Mouse (Mus musculus): ENCODE measurements around the gene Pqlc2. TPM values are rescaled to one million over a fixed set of nuclear protein-coding genes. Genes with fewer than 3 reads are reported as not detected.
A peak's percentile ranks its signal among the peaks of the same experiment; 100 is the strongest.

Gene Pqlc2
- polyA plus RNA-seq, 1 experiment from 2014 or later, result 13.9 TPM

DNA sequence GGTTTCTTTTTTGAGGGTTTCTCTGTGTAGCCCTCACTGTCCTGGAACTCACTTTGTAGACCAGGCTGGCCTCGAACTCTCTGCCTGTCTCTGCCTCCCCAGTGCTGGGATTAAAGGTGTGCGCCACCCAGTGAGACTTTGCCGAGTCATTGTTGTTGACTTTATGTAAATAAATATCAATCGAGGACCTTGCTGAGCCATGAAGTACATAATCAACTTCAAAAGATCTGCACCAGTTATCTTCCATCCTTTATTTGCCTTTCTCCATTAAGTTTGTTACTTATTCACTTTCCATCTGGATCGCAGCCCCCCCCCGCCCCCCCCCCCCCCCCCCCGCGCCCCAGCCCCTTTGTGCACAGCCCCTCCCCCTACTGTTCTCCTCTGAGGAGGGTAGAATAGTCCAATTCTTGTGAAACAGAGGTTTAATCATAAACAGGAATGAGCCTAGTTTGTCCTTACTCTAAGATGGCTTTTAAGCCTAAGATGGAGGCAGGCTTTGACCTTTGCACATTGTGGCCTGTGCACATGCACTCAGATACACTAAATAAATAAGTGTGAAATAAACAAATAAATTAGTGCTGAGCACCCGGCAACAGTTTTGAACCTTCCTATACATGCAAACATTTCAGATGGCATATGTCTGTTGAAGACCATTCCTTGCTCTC, 24.3 kb upstream of the Pqlc2 start:
- Histone ChIP-seq H3K27ac (peak overlapping the region; percentile 45; the same call in 1 of the 2 replicates), H3K4me1 (peaks cover 14% of the 10 kb centered on the region), H3K27me3 (peaks cover 9% of the 10 kb centered on the region), H3K36me3 (no peaks in the 10 kb centered on the region), H3K4me3 (replicated peaks) (no peak overlapping the region), H3K9me3 (replicated peaks) (no peaks in the 10 kb centered on the region), H3K4me2 (no peak overlapping the region), H3K9ac (no peak overlapping the region)
- no peak for ATAC-seq (replicated peaks; ENCODE audit: low FRiP score)
- 62% methylated on average over 6 of the region's 9 CpGs for WGBS

GRCm38 (mm10) chr4:139330605-139331004, 20.1 kb upstream of the Pqlc2 start:
- Histone ChIP-seq H3K9me3 (replicated peaks) (no peaks in the 10 kb centered on the region), H3K36me3 (no peaks in the 10 kb centered on the region), H3K27me3 (no peaks in the 10 kb centered on the region), H3K9ac (no peak overlapping the region), H3K27ac (no peak overlapping the region), H3K4me2 (peak overlapping the region; percentile 57), H3K4me1 (0 out of 2 replicates have a peak, but pooled peaks cover 8% of the 10 kb centered on the region), H3K4me3 (replicated peaks) (peak overlapping the region; percentile 31)
- peak; percentile 86; the same call in 1 of the 2 replicates for ATAC-seq (replicated peaks; ENCODE audit: low FRiP score)
- 5% methylated on average over 10 of the region's 10 CpGs for WGBS

DNA sequence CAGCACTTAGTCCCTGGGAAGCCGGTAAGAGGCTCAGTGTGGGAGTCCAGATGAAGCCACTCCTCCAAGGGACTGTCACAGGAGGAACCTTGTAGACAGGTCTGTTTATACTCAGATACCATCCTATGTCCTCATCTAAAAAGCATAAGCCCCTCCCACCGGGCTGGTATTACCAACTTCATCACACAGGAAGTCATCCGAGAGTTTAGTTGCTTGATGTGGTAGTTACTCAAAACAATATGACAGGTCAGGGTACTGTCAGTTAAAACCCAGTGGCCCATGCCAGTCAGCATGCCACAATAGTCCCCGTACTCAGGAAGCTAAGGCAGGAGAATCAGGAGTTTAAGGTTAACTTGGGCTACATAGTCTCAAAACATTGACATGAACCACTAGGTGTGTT, 9.2 kb upstream of the Pqlc2 start:
- Histone ChIP-seq H3K4me2 (no peak overlapping the region), H3K9me3 (replicated peaks) (no peaks in the 10 kb centered on the region), H3K4me1 (no peaks in the 10 kb centered on the region), H3K4me3 (replicated peaks) (no peak overlapping the region), H3K9ac (no peak overlapping the region), H3K27me3 (no peaks in the 10 kb centered on the region), H3K27ac (no peak overlapping the region), H3K36me3 (peaks cover 53% of the 10 kb centered on the region)
- 88% methylated on average over 4 of the region's 4 CpGs for WGBS
- ATAC-seq (replicated peaks; ENCODE audit: low FRiP score), result no peak

- ATAC-seq (replicated peaks; ENCODE audit: low FRiP score), result no peak
- Histone ChIP-seq H3K4me2 (no peak overlapping the region), H3K4me3 (replicated peaks) (no peak overlapping the region), H3K9me3 (replicated peaks) (no peaks in the 10 kb centered on the region), H3K27me3 (no peaks in the 10 kb centered on the region), H3K9ac (no peak overlapping the region), H3K27ac (no peak overlapping the region), H3K4me1 (no peaks in the 10 kb centered on the region; the same call in 1 of the 2 replicates), H3K36me3 (peaks cover 63% of the 10 kb centered on the region)
- 92% methylated on average over 11 of the region's 11 CpGs for WGBS
Measured at GRCm38 (mm10) chr4:139318449-139318848, 7.9 kb upstream of the Pqlc2 start.

- Histone ChIP-seq H3K4me3 (replicated peaks) (no peak overlapping the region; the same call in 1 of the 2 replicates), H3K4me1 (peaks cover 30% of the 10 kb centered on the region), H3K27ac (no peak overlapping the region), H3K4me2 (peak overlapping the region; percentile 95; the same call in 1 of the 2 replicates), H3K36me3 (peaks cover 38% of the 10 kb centered on the region), H3K9ac (no peak overlapping the region), H3K27me3 (no peaks in the 10 kb centered on the region), H3K9me3 (replicated peaks) (no peaks in the 10 kb centered on the region)
- WGBS, result 73% methylated on average over 4 of the region's 4 CpGs
- no peak for ATAC-seq (replicated peaks; ENCODE audit: low FRiP score)
Measured at GRCm38 (mm10) chr4:139312632-139313031, 2.1 kb upstream of the Pqlc2 start.

DNA sequence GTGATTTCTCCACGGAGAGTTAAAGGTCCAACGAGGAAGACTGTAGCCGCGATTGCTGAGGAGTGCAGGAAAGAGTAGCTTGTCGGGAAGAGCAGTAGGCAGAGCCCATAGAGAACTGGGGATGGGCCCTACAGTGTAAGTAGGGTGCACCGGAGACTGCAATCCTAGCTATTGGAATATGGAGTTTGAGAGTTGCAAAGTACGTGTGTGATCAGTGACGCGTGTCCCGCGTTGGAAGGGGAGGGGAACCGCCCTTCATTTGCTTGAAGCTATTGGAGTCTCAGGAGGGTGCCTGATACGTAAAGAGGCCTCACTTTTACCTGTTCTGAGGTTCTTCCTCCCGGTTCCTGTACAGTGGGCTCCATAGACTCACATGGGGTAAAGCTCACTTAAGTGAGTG, 1.2 kb upstream of the Pqlc2 start:
- 6% methylated on average over 14 of the region's 14 CpGs for WGBS

DNA sequence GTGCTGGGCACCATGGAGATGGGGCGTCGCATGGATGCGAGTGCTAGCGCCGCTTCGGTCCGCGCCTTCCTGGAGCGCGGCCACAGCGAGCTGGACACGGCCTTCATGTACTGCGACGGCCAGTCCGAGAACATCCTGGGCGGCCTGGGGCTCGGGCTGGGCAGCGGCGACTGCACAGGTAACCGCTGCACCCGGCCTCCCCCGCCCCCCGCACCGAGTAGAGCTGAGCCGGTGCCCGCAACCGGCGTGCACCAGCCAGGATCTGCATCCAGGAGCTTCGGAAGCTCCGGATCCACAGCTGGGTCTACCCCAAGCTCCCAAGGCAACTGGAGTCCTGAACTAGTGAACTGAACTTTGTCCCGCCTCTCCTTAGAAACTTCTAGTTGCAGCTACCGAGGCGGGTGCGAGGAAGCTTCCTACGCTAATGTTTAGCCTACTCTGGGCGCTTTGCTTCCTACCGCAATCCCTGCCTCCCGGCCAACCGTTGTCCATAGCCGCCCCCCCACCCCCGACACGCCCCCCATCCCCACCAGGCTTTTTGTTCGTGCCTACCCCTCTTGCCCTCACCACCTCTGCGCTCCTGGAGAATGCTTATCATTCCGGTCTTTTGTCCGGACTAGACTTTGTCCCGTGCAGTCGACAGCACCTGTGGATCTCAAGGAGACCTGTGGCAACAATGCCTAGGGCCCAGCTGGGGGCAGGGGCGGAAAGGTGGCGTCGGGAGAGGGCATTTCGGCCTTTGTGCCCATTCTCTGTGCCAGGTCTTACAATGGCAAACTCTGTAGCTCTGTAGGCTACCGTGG, 592 bp upstream of the Pqlc2 start:
- no peaks in the 10 kb centered on the region for H3K27me3 ChIP-seq
- H3K36me3 ChIP-seq, result peaks cover 28% of the 10 kb centered on the region
- peak overlapping the region; percentile 93 for H3K27ac ChIP-seq
- H3K9me3 ChIP-seq (replicated peaks), result no peaks in the 10 kb centered on the region
- H3K4me2 ChIP-seq, result peak overlapping the region; percentile 95
- peak overlapping the region; percentile 97 for H3K9ac ChIP-seq
- H3K4me1 ChIP-seq, result peaks cover 30% of the 10 kb centered on the region
- ATAC-seq (replicated peaks; ENCODE audit: low FRiP score), result peak; percentile 81; the same call in 1 of the 2 replicates
- H3K4me3 ChIP-seq (replicated peaks), result peak overlapping the region; percentile 94
- WGBS, result under 1% methylated on average over 53 of the region's 53 CpGs

More for the DNA sequence above, 1.2 kb upstream of the Pqlc2 start:
- peaks cover 28% of the 10 kb centered on the region for H3K36me3 ChIP-seq
- H3K9me3 ChIP-seq (replicated peaks), result no peaks in the 10 kb centered on the region
- ATAC-seq (replicated peaks; ENCODE audit: low FRiP score), result 0 out of 2 replicates have a peak, but pooled peaks have one; percentile 12
- H3K4me1 ChIP-seq, result peaks cover 30% of the 10 kb centered on the region
- peak overlapping the region; percentile 97 for H3K9ac ChIP-seq
- H3K27ac ChIP-seq, result peak overlapping the region; percentile 93
- H3K27me3 ChIP-seq, result no peaks in the 10 kb centered on the region
- H3K4me3 ChIP-seq (replicated peaks), result peak overlapping the region; percentile 94
- H3K4me2 ChIP-seq, result peak overlapping the region; percentile 95

DNA sequence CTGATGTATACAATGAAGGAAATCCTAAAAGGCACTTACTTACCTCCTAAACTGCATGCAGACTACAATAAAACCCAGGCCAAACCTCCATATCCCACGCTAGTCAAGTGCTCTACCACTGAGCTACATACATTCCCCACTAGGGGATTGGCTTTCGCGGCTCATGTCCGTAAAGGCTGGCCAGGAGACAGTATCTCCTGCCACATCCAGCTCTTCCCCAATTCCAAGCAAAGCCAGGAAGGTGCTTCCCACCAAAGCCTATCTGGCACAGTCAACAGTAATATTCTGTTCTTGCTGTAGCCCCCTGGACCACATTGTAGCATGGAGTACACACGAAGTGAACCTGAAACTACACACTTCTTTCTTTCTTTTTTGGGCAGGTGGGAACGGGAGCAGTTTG, 857 bp downstream of the Pqlc2 start:
- peaks cover 19% of the 10 kb centered on the region for H3K36me3 ChIP-seq
- H3K27me3 ChIP-seq, result no peaks in the 10 kb centered on the region
- ATAC-seq (replicated peaks; ENCODE audit: low FRiP score), result no peak
- H3K4me3 ChIP-seq (replicated peaks), result peak overlapping the region; percentile 94
- peak overlapping the region; percentile 95 for H3K4me2 ChIP-seq
- WGBS, result 22% methylated on average over 6 of the region's 6 CpGs
- H3K4me1 ChIP-seq, result peaks cover 30% of the 10 kb centered on the region
- peak overlapping the region; percentile 97 for H3K9ac ChIP-seq
- peak overlapping the region; percentile 93; the same call in 1 of the 2 replicates for H3K27ac ChIP-seq
- no peaks in the 10 kb centered on the region for H3K9me3 ChIP-seq (replicated peaks)

- H3K9ac ChIP-seq, result no peak overlapping the region
- H3K9me3 ChIP-seq (replicated peaks), result no peaks in the 10 kb centered on the region
- no peak overlapping the region for H3K4me3 ChIP-seq (replicated peaks)
- H3K27me3 ChIP-seq, result no peaks in the 10 kb centered on the region
- H3K4me2 ChIP-seq, result no peak overlapping the region
- no peak overlapping the region for H3K27ac ChIP-seq
- H3K36me3 ChIP-seq, result peaks cover 15% of the 10 kb centered on the region; the same call in 1 of the 2 replicates
- ATAC-seq (replicated peaks; ENCODE audit: low FRiP score), result no peak
- whole genome bisulfite sequencing, result 87% methylated on average over 5 of the region's 5 CpGs
- H3K4me1 ChIP-seq, result peaks cover 30% of the 10 kb centered on the region
Measured at GRCm38 (mm10) chr4:139307916-139308315, 2.6 kb downstream of the Pqlc2 start.

DNA sequence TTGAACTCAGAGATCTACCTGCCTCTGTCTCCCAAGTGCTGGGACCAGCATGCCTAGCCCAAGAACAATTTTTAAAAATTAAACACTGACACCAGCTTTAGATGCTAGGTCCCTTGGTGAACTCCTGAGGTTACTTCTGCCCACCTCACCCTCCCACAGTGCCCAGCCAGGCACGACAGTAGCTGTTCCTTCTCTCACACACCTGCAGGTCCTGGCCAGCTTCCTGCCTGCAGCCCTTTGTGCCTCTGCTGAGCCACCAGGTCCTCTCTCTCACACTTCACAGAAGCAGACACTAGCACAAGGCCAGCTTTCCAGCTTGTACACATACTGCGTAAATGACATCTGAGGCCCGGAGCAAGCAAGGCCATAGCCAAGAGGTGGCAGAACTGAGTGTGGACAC, 5.0 kb downstream of the Pqlc2 start:
- no peaks in the 10 kb centered on the region for H3K9me3 ChIP-seq (replicated peaks)
- ATAC-seq (replicated peaks; ENCODE audit: low FRiP score), result no peak
- H3K36me3 ChIP-seq, result peaks cover 39% of the 10 kb centered on the region
- no peak overlapping the region for H3K9ac ChIP-seq
- no peaks in the 10 kb centered on the region for H3K27me3 ChIP-seq
- H3K4me1 ChIP-seq, result peaks cover 15% of the 10 kb centered on the region
- H3K27ac ChIP-seq, result no peak overlapping the region
- WGBS, result 90% methylated on average over 3 of the region's 3 CpGs
- H3K4me3 ChIP-seq (replicated peaks), result no peak overlapping the region
- no peak overlapping the region for H3K4me2 ChIP-seq

GRCm38 (mm10) chr4:139302241-139302640, 8.3 kb downstream of the Pqlc2 start:
- H3K9ac ChIP-seq, result no peak overlapping the region; the same call in 1 of the 2 replicates
- H3K36me3 ChIP-seq, result peaks cover 62% of the 10 kb centered on the region
- H3K4me3 ChIP-seq (replicated peaks), result no peak overlapping the region
- no peaks in the 10 kb centered on the region for H3K27me3 ChIP-seq
- ATAC-seq (replicated peaks; ENCODE audit: low FRiP score), result no peak
- no peaks in the 10 kb centered on the region for H3K9me3 ChIP-seq (replicated peaks)
- 69% methylated on average over 5 of the region's 5 CpGs for whole genome bisulfite sequencing
- H3K4me1 ChIP-seq, result no peaks in the 10 kb centered on the region
- H3K27ac ChIP-seq, result no peak overlapping the region
- no peak overlapping the region for H3K4me2 ChIP-seq

DNA sequence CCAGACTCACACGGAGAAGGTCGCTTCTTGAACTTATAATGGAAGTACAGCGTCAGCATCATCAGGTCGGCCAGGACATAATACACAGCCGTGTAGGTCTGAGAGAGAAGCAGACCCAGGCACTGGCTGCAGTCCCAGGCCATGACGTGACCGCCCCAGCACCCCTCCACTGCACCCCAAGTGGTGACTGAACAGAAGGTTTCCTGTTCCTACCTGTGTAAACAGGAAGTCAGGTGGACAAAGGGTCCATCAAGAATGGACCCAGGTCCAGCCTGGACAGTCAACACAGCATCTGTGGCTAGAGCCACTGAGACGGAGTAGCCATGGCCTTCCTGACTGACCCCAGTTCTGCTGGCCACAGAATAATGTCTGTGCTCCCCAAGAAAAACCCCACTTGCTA, 8.7 kb downstream of the Pqlc2 start:
- no peak for ATAC-seq (replicated peaks; ENCODE audit: low FRiP score)
- WGBS, result 92% methylated on average over 8 of the region's 8 CpGs
- Histone ChIP-seq H3K9me3 (replicated peaks) (no peaks in the 10 kb centered on the region), H3K4me3 (replicated peaks) (no peak overlapping the region), H3K9ac (no peak overlapping the region), H3K27me3 (no peaks in the 10 kb centered on the region), H3K36me3 (peaks cover 67% of the 10 kb centered on the region), H3K4me1 (no peaks in the 10 kb centered on the region), H3K27ac (no peak overlapping the region), H3K4me2 (no peak overlapping the region)
